Mouse (Mus musculus) cortical plate, adult 2 months (tissue): Measurements from ENCODE around the gene Entpd5.

ENCODE experiments used
- CTCF ChIP-seq: fragments of 200-500 bp; IDR thresholded peaks from 2 replicates; pipeline ENCODE4 v1.5.1; 2011; ENCODE audit warnings: mild to moderate bottlenecking, control low read depth, low read length; ENCODE audit not compliant: insufficient read depth; ENCODE audit errors: extremely low read depth
- POLR2A ChIP-seq: fragments of 200-500 bp; IDR thresholded peaks from 2 replicates; pipeline ENCODE4 v1.6.1; 2011; ENCODE audit warnings: mild to moderate bottlenecking, low read length, control low read depth; ENCODE audit not compliant: insufficient read depth; ENCODE audit errors: extremely low read depth

DNA sequence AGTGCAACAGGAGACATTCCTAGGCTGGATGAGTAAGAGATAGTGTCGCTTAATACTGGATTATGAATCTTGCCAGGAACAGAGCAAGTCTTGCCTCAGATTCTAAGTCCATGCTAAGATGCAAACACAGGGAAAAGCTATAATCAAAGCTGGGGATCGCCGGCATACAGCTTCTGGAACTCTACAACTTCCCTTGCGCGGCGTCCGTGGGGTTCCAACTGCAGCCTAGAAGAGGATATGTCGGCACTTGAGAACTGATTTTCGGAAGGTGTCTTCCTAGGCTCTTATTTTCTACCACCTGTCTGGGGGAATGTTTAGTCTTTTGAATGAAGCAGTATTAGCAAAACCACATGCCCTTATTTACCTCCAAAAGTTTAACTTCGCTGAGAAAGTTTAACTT, 41.1 kb upstream of the Entpd5 start:
- TF ChIP-seq POLR2A (no peak), CTCF (no peak)
